Mouse (Mus musculus): ENCODE measurements at regions not wholly inside any gene's neighbourhood (a gene's known extent, or its start where the extent isn't known, plus 50 kb on each side); places are given as distances from the start of the nearest gene placed in this dataset.

DNA sequence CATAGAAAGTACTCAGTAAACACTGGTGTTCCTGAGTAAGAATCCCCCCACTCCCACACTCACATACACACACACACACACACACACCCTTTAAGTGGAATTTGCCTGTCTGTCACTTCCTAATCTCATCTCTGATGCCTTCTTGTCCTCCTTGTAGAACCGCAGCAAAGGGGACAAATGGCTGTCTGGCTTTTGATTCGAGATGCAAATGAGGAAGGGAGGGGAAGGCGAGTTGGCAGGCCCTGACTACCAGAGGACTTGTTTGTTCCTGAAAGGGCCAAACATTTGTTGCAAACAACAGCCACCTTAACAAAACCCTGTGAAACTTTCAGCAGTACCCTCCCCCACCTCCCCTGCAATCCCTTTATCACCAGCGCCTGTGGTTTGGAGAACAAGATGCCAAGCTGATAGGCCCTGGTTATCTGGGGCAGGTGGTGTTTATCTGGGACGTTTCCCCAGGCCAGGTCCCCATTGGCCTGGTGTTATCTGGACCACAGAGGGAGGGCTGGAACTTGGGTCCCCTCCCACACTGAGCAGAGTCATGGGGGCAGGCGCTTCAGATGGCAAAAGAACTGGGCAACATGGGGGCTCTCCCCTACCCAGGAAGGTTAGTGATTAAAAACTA lies 67.5 kb upstream of the Lhx1 start:
- Histone ChIP-seq H3K27ac (ENCODE audit: insufficient read depth, low read depth, low read length) (no peak overlapping the region), H3K4me3 (ENCODE audit: insufficient read depth, low read length) (no peak overlapping the region), H3K4me1 (ENCODE audit: control insufficient read depth, insufficient read depth, low read length) (peaks cover 7% of the 10 kb centered on the region)
- no peak for TF ChIP-seq CTCF (IDR thresholded peaks at IDR 0.05; ENCODE audit: low read depth, low read length)

DNA sequence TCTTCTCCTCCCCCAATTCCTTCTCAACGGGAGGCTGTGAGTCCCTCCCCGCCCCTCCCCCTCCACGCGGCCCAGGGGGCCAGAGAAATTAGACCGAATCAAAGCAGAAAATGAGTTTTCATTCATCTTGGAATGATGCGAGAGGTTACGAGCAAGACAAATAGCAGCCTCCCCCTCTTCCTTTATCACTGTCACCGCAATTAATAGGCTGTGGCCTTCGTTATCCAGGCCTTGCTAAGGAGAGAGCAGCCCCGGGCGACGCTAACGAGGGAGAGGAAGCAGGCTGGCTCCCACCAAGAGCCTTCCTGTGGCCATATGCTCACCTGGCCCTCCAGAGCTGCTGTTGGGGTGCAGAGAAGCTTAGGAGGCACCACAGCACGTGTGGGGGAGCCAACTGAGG lies 61.8 kb upstream of the Lhx1 start:
- no peak overlapping the region for H3K27ac ChIP-seq (ENCODE audit: insufficient read depth, low read depth, low read length)
- no peaks in the 10 kb centered on the region for H3K4me1 ChIP-seq (ENCODE audit: control insufficient read depth, insufficient read depth, low read length)
- TF ChIP-seq POLR2A (IDR thresholded peaks at IDR 0.05; ENCODE audit: borderline replicate concordance, low read depth, low read length) = no peak
- TF ChIP-seq CTCF (IDR thresholded peaks at IDR 0.05; ENCODE audit: low read depth, low read length) = no peak
- H3K4me3 ChIP-seq (ENCODE audit: insufficient read depth, low read length) = no peak overlapping the region

DNA sequence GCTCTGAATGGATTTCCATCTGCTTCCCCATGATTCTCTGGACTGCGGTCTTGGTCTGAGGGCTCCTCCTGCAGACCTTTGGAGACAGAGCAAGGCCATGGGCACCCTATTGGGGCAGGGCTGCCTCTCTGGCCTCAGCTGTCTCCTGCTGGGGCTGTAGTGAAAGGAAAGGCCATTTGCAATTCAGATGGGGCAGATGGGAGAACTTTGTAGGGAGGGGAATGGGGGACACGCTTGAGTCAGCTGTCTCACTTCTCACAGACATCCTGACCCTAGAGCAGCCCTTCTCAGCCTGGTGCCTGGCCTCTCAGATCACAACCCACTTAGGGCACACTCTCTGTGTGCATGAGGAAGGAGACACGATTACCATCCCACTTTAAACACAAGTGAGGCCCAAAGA lies 60.3 kb upstream of the Lhx1 start:
- no peak overlapping the region for H3K4me3 ChIP-seq (ENCODE audit: insufficient read depth, low read length)
- TF ChIP-seq CTCF (IDR thresholded peaks at IDR 0.05; ENCODE audit: low read depth, low read length) = no peak
- no peak for TF ChIP-seq POLR2A (IDR thresholded peaks at IDR 0.05; ENCODE audit: borderline replicate concordance, low read depth, low read length)
- H3K27ac ChIP-seq (ENCODE audit: insufficient read depth, low read depth, low read length) = no peak overlapping the region
- no peaks in the 10 kb centered on the region for H3K4me1 ChIP-seq (ENCODE audit: control insufficient read depth, insufficient read depth, low read length)

DNA sequence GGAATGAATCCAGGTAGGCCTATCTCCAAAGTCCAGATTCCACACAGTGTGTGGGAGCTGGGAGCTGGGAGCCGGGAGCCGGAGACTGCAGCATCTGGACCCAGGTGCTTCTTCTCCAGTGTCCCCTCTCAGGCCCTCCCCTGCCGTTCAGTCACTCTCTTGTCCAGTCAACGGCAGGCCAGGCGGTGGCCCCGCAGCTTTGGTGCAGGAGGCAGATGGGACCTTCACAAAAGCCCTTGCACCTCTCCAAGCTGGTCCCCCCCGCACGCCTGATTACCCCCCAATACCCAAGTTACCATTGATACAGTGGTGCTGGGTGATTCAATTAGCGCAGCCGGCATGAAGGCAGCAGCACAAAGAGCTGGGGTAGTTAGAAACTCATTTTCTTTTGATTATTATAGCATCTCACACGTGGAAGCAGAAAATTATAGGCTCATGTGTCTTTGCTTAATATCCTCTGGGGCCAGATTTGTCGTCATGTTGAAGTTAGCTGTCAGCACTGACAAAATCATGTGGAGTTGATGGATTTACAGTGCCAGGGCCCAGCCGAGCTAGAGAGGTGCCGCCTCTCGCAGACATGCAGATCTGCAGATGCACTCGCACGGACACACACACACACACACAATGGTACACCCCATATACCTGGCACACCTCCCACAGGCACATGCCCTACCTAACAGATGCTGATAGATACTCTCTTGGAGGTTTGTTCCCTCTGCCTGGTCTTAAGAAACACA lies 53.6 kb upstream of the Lhx1 start:
- Histone ChIP-seq H3K4me1 (ENCODE audit: control insufficient read depth, insufficient read depth, low read length) (no peaks in the 10 kb centered on the region), H3K4me3 (ENCODE audit: insufficient read depth, low read length) (no peak overlapping the region)
- TF ChIP-seq POLR2A (IDR thresholded peaks at IDR 0.05; ENCODE audit: borderline replicate concordance, low read depth, low read length) (no peak), CTCF (IDR thresholded peaks at IDR 0.05; ENCODE audit: low read depth, low read length) (no peak)

More for the DNA sequence above, 53.6 kb upstream of the Lhx1 start:
- H3K27ac ChIP-seq (ENCODE audit: insufficient read depth, low read depth, low read length) = no peak overlapping the region
